Mouse (Mus musculus) lung, adult 2 months (tissue): ENCODE data around the gene Pold4.

Source experiments
- CTCF ChIP-seq: fragments of 200-500 bp; IDR thresholded peaks from 2 replicates; pipeline ENCODE4 v1.5.1; 2011; ENCODE audit warnings: mild to moderate bottlenecking, low read length, control low read depth; ENCODE audit not compliant: insufficient read depth
- POLR2A ChIP-seq: fragments of 200-500 bp; IDR thresholded peaks from 2 replicates; pipeline ENCODE4 v1.6.1; 2011; ENCODE audit warnings: low read depth, mild to moderate bottlenecking, control low read depth, low read length, borderline replicate concordance; ENCODE audit errors: extremely low read depth

DNA sequence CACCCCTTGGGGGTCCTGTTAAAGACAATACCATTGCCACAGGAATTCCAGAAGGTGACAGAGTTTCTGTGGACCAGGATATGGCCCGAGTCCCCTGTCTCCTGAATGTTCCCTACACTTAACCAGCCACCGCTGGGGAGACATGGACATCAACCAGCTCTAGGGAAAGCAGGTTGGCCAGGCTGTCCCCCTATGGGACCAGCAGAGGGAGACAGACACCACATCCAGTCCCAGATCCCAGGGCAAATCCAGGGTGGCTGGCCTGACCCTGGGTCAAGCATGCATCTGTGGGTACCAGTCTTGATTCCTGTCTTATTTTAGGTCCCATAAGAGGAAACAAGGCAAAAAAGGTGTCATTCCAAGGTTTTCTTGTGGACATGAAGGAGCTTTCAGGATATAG is 24.7 kb upstream of the Pold4 start:
- TF ChIP-seq CTCF (peak; percentile 99), POLR2A (no peak)
